In the genomic region with DNA sequence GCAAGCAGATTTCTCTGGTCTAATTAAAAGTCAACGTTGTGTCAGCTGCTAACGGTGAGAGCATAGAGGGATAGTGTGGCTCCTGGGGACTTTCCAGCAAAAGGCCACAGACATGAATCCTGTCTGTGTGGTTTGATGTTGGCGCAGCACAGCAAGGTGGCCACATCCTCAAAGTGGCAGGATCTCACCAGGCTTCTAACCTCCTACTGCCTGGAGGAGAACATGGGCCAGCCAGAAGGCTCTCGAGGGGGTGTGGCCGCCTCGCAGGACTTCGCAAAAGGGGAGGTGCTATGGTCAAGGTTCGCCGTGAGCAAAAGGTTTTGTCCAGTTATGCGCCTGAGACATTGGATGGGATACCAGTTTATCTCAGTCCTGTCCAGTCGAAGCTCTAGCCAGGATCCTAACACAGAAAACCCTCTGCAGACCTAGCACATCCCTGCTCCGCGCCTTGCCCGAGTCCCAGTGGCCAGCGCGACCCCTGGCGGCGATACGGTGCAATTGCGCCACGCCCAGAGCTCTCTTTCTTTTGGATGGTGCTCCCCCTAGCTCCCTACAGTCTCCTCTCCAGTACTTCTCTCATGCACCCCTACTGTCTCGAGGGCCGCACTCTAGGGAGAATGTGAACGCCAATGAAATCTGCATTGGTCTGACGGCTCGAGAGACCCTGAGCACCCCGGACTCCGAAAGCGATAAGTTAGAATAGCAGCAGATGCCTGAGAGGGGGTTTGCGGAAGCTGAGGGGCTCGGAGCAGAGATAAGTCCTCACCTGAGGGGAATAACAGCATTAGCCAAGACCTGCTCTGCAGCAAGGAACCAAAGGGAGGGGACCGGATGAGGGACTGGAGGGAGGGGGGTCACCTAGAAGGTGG, we compare ENCODE assay signal across 9 mouse cellular contexts. TPM values are rescaled to one million over a fixed set of nuclear protein-coding genes. Genes with fewer than 3 reads are reported as not detected.
A peak's percentile ranks its signal among the peaks of the same experiment; 100 is the strongest.
DNase-seq lines count a peak whose midpoint lies in the region; ATAC-seq and TF ChIP-seq lines count a peak whose summit lies in the region.
"Had no signal": no experiment of that assay in that cellular context is flagged by ENCODE, and none has a peak within 500 bp of the region (broad histone marks: within the 10 kb centered on the region; RNA-seq: fewer than 3 reads in every experiment).

No protein-coding gene starts in this region.

- DNase-seq in c-Kit-positive CD71-negative TER-119-negative erythroid progenitor cells, embryonic 14.5 days (ENCODE audit: low read depth): peak; percentile 57
- peak; percentile 84 for DNase-seq in heart, postnatal 0 days (ENCODE audit: low spot score)
- peak; percentile 93 for DNase-seq in kidney, postnatal 4 days

- H3K4me2 ChIP-seq in forebrain, embryonic 12.5 days: peak overlapping the region; percentile 36
- peak overlapping the region; percentile 27; the same call in 1 of the 2 replicates for H3K4me2 ChIP-seq in heart, postnatal 0 days (ENCODE audit: low read depth, low read length)
- peak overlapping the region; percentile 41; the same call in 1 of the 2 replicates for H3K4me2 ChIP-seq in liver, embryonic 16.5 days (ENCODE audit: low read depth, low read length)
- H3K4me2 ChIP-seq in neural tube, embryonic 13.5 days: peak overlapping the region; percentile 37

- H3K4me1 ChIP-seq in forebrain, embryonic 12.5 days: peaks cover 3% of the 10 kb centered on the region; the same call in 1 of the 2 replicates
- no peaks in the 10 kb centered on the region for H3K4me1 ChIP-seq in heart, postnatal 0 days (ENCODE audit: control insufficient read depth, insufficient read depth)
- peaks cover 2% of the 10 kb centered on the region; the same call in 1 of the 2 replicates for H3K4me1 ChIP-seq in liver, embryonic 16.5 days (ENCODE audit: control insufficient read depth, low read depth, low read length)
- H3K4me1 ChIP-seq in neural tube, embryonic 13.5 days (replicated peaks): peaks cover 10% of the 10 kb centered on the region
- peaks cover 2% of the 10 kb centered on the region for H3K4me1 ChIP-seq in testis, adult 2 months (ENCODE audit: control insufficient read depth, insufficient read depth, low read length)

- no peaks in the 10 kb centered on the region for H3K9me3 ChIP-seq in forebrain, embryonic 12.5 days
- H3K9me3 ChIP-seq in heart, postnatal 0 days (replicated peaks; ENCODE audit: control insufficient read depth, low read length): no peaks in the 10 kb centered on the region
- H3K9me3 ChIP-seq in liver, embryonic 16.5 days (replicated peaks; ENCODE audit: control insufficient read depth, low read length): no peaks in the 10 kb centered on the region
- no peaks in the 10 kb centered on the region for H3K9me3 ChIP-seq in neural tube, embryonic 13.5 days

- peak; percentile 83 for ATAC-seq in CD4-positive, CD25-positive, alpha-beta regulatory T cell, adult 4 months
- peak; percentile 85 for ATAC-seq in forebrain, embryonic 12.5 days (ENCODE audit: low FRiP score)
- peak; percentile 81 for ATAC-seq in heart, postnatal 0 days (ENCODE audit: insufficient read depth, low read depth)
- peak; percentile 74 for ATAC-seq in liver, embryonic 16.5 days (ENCODE audit: low read depth)
- peak; percentile 82 for ATAC-seq in neural tube, embryonic 13.5 days (ENCODE audit: low read depth)

- peaks cover 31% of the 10 kb centered on the region for H3K27me3 ChIP-seq in forebrain, embryonic 12.5 days
- peaks cover 14% of the 10 kb centered on the region; the same call in 1 of the 2 replicates for H3K27me3 ChIP-seq in heart, postnatal 0 days (ENCODE audit: control insufficient read depth, insufficient read depth, low read length)
- peaks cover 7% of the 10 kb centered on the region for H3K27me3 ChIP-seq in liver, embryonic 16.5 days (ENCODE audit: control insufficient read depth, insufficient read depth, low read depth, low read length)
- H3K27me3 ChIP-seq in neural tube, embryonic 13.5 days: peaks cover 34% of the 10 kb centered on the region
- H3K27me3 ChIP-seq in testis, adult 2 months (ENCODE audit: control insufficient read depth, insufficient read depth, low read length): no peaks in the 10 kb centered on the region

- no peaks in the 10 kb centered on the region for H3K36me3 ChIP-seq in forebrain, embryonic 12.5 days (replicated peaks)
- H3K36me3 ChIP-seq in heart, postnatal 0 days (replicated peaks; ENCODE audit: control insufficient read depth, insufficient read depth, low read length): no peaks in the 10 kb centered on the region
- no peaks in the 10 kb centered on the region for H3K36me3 ChIP-seq in liver, embryonic 16.5 days (ENCODE audit: control insufficient read depth, insufficient read depth)
- no peaks in the 10 kb centered on the region for H3K36me3 ChIP-seq in neural tube, embryonic 13.5 days
- H3K36me3 ChIP-seq in testis, adult 2 months (ENCODE audit: control insufficient read depth, insufficient read depth, low read length): no peaks in the 10 kb centered on the region

- no peak overlapping the region for H3K4me3 ChIP-seq in forebrain, embryonic 12.5 days (replicated peaks)
- H3K4me3 ChIP-seq in heart, postnatal 0 days (ENCODE audit: low read depth, low read length): no peak overlapping the region
- H3K4me3 ChIP-seq in liver, embryonic 16.5 days (ENCODE audit: low read depth, low read length): 0 out of 2 replicates have a peak overlapping the region, but pooled peaks have one; percentile 9
- H3K4me3 ChIP-seq in neural tube, embryonic 13.5 days: peak overlapping the region; percentile 11; the same call in 1 of the 2 replicates
- no peak overlapping the region; the same call in 1 of the 2 replicates for H3K4me3 ChIP-seq in testis, adult 2 months (ENCODE audit: control insufficient read depth, low read depth, low read length)
- H3K4me3 ChIP-seq: erythroblast, embryonic 14.5 days had no signal

- 16% methylated on average over 32 of the region's 32 CpGs for WGBS in forebrain, embryonic 12.5 days
- 10% methylated on average over 32 of the region's 32 CpGs for WGBS in heart, postnatal 0 days
- WGBS in liver, embryonic 16.5 days (ENCODE audit: insufficient replicate concordance): 10% methylated on average over 32 of the region's 32 CpGs
- 13% methylated on average over 32 of the region's 32 CpGs for WGBS in neural tube, embryonic 13.5 days

- TF ChIP-seq EP300 in heart, postnatal 0 days (IDR thresholded peaks at IDR 0.05; ENCODE audit: low read depth): no peak

- no peak overlapping the region for H3K27ac ChIP-seq in forebrain, embryonic 12.5 days
- H3K27ac ChIP-seq in heart, postnatal 0 days (ENCODE audit: low read depth): no peak overlapping the region
- no peak overlapping the region for H3K27ac ChIP-seq in liver, embryonic 16.5 days (ENCODE audit: low read length)
- H3K27ac ChIP-seq in neural tube, embryonic 13.5 days (replicated peaks): no peak overlapping the region
- no peak overlapping the region for H3K27ac ChIP-seq in testis, adult 2 months (ENCODE audit: control insufficient read depth, insufficient read depth, low read depth, low read length)

- H3K9ac ChIP-seq in forebrain, embryonic 12.5 days: no peak overlapping the region
- no peak overlapping the region for H3K9ac ChIP-seq in heart, postnatal 0 days (replicated peaks; ENCODE audit: low read depth, low read length)
- no peak overlapping the region for H3K9ac ChIP-seq in liver, embryonic 16.5 days (ENCODE audit: low read depth, low read length)
- peak overlapping the region; percentile 51; the same call in 1 of the 2 replicates for H3K9ac ChIP-seq in neural tube, embryonic 13.5 days

- TF ChIP-seq POLR2A in testis, adult 2 months (IDR thresholded peaks at IDR 0.05; ENCODE audit: control insufficient read depth, low read depth, low read length): no peak

- TF ChIP-seq CTCF in heart, postnatal 0 days (IDR thresholded peaks at IDR 0.05; ENCODE audit: low read depth): peak; percentile 100
- TF ChIP-seq CTCF in testis, adult 2 months (IDR thresholded peaks at IDR 0.05; ENCODE audit: control insufficient read depth, insufficient read depth, insufficient replicate concordance, low read depth, low read length): peak; percentile 98

RNA-seq across cellular contexts. Expression of a gene that starts 13.3 kb away (rescaled TPM):
- 1 to 10 TPM; 2.4 to 4.9 TPM for polyA plus RNA-seq in CD4-positive, CD25-positive, alpha-beta regulatory T cell, adult 4 months (2017; shearing (Covaris generic))
- 14.4 and 16.3 TPM in 2 replicates for polyA plus RNA-seq in forebrain, embryonic 12.5 days (2016; fragmentation: Nextera tagmentation; extraction: Ambion mirVana)
- total RNA-seq in heart, postnatal 0 days (2014; rRNA removed; ENCODE audit: low replicate concordance): 10.1 and 17.6 TPM in 2 replicates
- 1.8 and 2.4 TPM in 2 replicates for polyA plus RNA-seq in heart, postnatal 0 days (2015; fragmentation: Nextera tagmentation; extraction: Ambion mirVana)
- polyA plus RNA-seq in liver, embryonic 16.5 days (2015; fragmentation: Nextera tagmentation; extraction: Ambion mirVana): 2.8 and 3.6 TPM in 2 replicates
- polyA plus RNA-seq in neural tube, embryonic 13.5 days (2015; fragmentation: Nextera tagmentation; extraction: Ambion mirVana): 23.7 and 26.9 TPM in 2 replicates
- 27.4 and 28.8 TPM in 2 replicates for polyA plus RNA-seq in testis, adult 2 months (2012; rRNA removed)

RNA-seq across cellular contexts. Expression of a gene that starts 28.3 kb away (rescaled TPM):
- polyA plus RNA-seq in CD4-positive, CD25-positive, alpha-beta regulatory T cell, adult 4 months (2017; shearing (Covaris generic)): 1 to 10 TPM; 2.8 to 2.9 TPM
- 4.6 and 5.1 TPM in 2 replicates for polyA plus RNA-seq in forebrain, embryonic 12.5 days (2016; fragmentation: Nextera tagmentation; extraction: Ambion mirVana)
- total RNA-seq in heart, postnatal 0 days (2014; rRNA removed; ENCODE audit: low replicate concordance): 3.2 and 18.3 TPM in 2 replicates
- 4.6 TPM in 2 replicates for polyA plus RNA-seq in heart, postnatal 0 days (2015; fragmentation: Nextera tagmentation; extraction: Ambion mirVana)
- 0.88 and 1.5 TPM in 2 replicates for polyA plus RNA-seq in liver, embryonic 16.5 days (2015; fragmentation: Nextera tagmentation; extraction: Ambion mirVana)
- polyA plus RNA-seq in neural tube, embryonic 13.5 days (2015; fragmentation: Nextera tagmentation; extraction: Ambion mirVana): 2.1 TPM in 2 replicates
- 49.9 and 55.5 TPM in 2 replicates for polyA plus RNA-seq in testis, adult 2 months (2012; rRNA removed)

RNA-seq across cellular contexts. Expression of a gene that starts 32.3 kb away (rescaled TPM):
- 10 to 100 TPM; 14.6 to 18.4 TPM for polyA plus RNA-seq in CD4-positive, CD25-positive, alpha-beta regulatory T cell, adult 4 months (2017; shearing (Covaris generic))
- polyA plus RNA-seq in forebrain, embryonic 12.5 days (2016; fragmentation: Nextera tagmentation; extraction: Ambion mirVana): 47.0 and 71.6 TPM in 2 replicates
- 206 and 234 TPM in 2 replicates for total RNA-seq in heart, postnatal 0 days (2014; rRNA removed; ENCODE audit: low replicate concordance)
- 60.6 and 70.9 TPM in 2 replicates for polyA plus RNA-seq in heart, postnatal 0 days (2015; fragmentation: Nextera tagmentation; extraction: Ambion mirVana)
- polyA plus RNA-seq in liver, embryonic 16.5 days (2015; fragmentation: Nextera tagmentation; extraction: Ambion mirVana): 8.6 and 8.9 TPM in 2 replicates
- polyA plus RNA-seq in neural tube, embryonic 13.5 days (2015; fragmentation: Nextera tagmentation; extraction: Ambion mirVana): 73.4 and 101 TPM in 2 replicates
- polyA plus RNA-seq in testis, adult 2 months (2012; rRNA removed): 28.3 and 29.1 TPM in 2 replicates

RNA-seq across cellular contexts. Expression of a gene that starts 53.5 kb away (rescaled TPM):
- 1 to 10 TPM; 1.7 to 7.2 TPM for polyA plus RNA-seq in CD4-positive, CD25-positive, alpha-beta regulatory T cell, adult 4 months (2017; shearing (Covaris generic))
- polyA plus RNA-seq in forebrain, embryonic 12.5 days (2016; fragmentation: Nextera tagmentation; extraction: Ambion mirVana): 3.6 and 3.9 TPM in 2 replicates
- total RNA-seq in heart, postnatal 0 days (2014; rRNA removed; ENCODE audit: low replicate concordance): 6.8 and 7.2 TPM in 2 replicates
- 3.4 and 4.7 TPM in 2 replicates for polyA plus RNA-seq in heart, postnatal 0 days (2015; fragmentation: Nextera tagmentation; extraction: Ambion mirVana)
- polyA plus RNA-seq in liver, embryonic 16.5 days (2015; fragmentation: Nextera tagmentation; extraction: Ambion mirVana): 19.4 and 20.3 TPM in 2 replicates
- 6.7 and 8.6 TPM in 2 replicates for polyA plus RNA-seq in neural tube, embryonic 13.5 days (2015; fragmentation: Nextera tagmentation; extraction: Ambion mirVana)
- 4.0 TPM in 2 replicates for polyA plus RNA-seq in testis, adult 2 months (2012; rRNA removed)

Comparison
In these comparisons a context has a peak if more than half of its experiments do, and no peak if none do; other contexts are left out.
1. H3K4me3 ChIP-seq: peak in liver, embryonic 16.5 days (single experiment) and neural tube, embryonic 13.5 days (single experiment); none in forebrain, embryonic 12.5 days (single experiment), heart, postnatal 0 days (single experiment) and testis, adult 2 months (single experiment).
2. Peak in every context shown above with its lines, with median percentiles within 50 percentile points of each other: ATAC-seq, DNase-seq and H3K4me2 ChIP-seq.